Mouse (Mus musculus) ES-Bruce4 (cell line): ENCODE data around the gene Gm8271. TPM values are rescaled to one million over a fixed set of nuclear protein-coding genes. Genes with fewer than 3 reads are reported as not detected.
"Not testable (repeated sequence)": the region's sequence is repeated elsewhere in the genome, so short reads cannot be mapped to it uniquely, and the experiment has no call there.

Source experiments
- H3K27ac ChIP-seq: 2 replicates; pipeline ENCODE4 v1.5.1; 2012; ENCODE audit warnings: low read length, inconsistent platforms; ENCODE audit not compliant: insufficient read depth
- H3K27me3 ChIP-seq: 2 replicates; pipeline ENCODE4 v1.6.1; 2012; ENCODE audit warnings: mild to moderate bottlenecking, low read length, inconsistent platforms; ENCODE audit not compliant: control insufficient read depth, poor library complexity, insufficient read depth, severe bottlenecking
- H3K36me3 ChIP-seq: 2 replicates; pipeline ENCODE4 v1.6.1; 2012; ENCODE audit warnings: inconsistent platforms, mild to moderate bottlenecking, low read length, moderate library complexity; ENCODE audit not compliant: control insufficient read depth, poor library complexity, insufficient read depth, severe bottlenecking
- H3K4me1 ChIP-seq: one replicate; pipeline ENCODE4 v1.8.1; 2011; ENCODE audit warnings: low read length; ENCODE audit not compliant: control insufficient read depth, insufficient read depth
- H3K4me3 ChIP-seq: 2 replicates; pipeline ENCODE4 v1.5.1; 2011; ENCODE audit warnings: low read depth, mild to moderate bottlenecking, low read length
- H3K9ac ChIP-seq: 2 replicates; pipeline ENCODE4 v1.6.1; 2012; ENCODE audit warnings: low read depth, mild to moderate bottlenecking, inconsistent platforms; ENCODE audit not compliant: poor library complexity, severe bottlenecking
- H3K9me3 ChIP-seq: replicated peaks from 2 replicates; pipeline ENCODE4 v1.6.1; 2012; ENCODE audit warnings: mild to moderate bottlenecking, low read length, inconsistent platforms; ENCODE audit not compliant: control insufficient read depth, poor library complexity, insufficient read depth, severe bottlenecking
- polyA plus RNA-seq: library from polyadenylated mRNA; stranded (reverse); fragments of >200 nt; gene quantifications from 2 replicates; pipeline ENCODE4 v1.2.4, GENCODE M21; 2011; ENCODE audit warnings: low read depth; ENCODE audit not compliant: missing spikeins, insufficient read depth, insufficient read length

Gene Gm8271
- not detected in 2 replicates for polyA plus RNA-seq

- H3K9ac ChIP-seq, H3K9me3 ChIP-seq, H3K36me3 ChIP-seq, H3K4me3 ChIP-seq, H3K27me3 ChIP-seq, H3K4me1 ChIP-seq, H3K27ac ChIP-seq: not testable (repeated sequence)
Measured at GRCm38 (mm10) chr14:5185493-5185892, at the start of gene Gm8271. TSS of gene Gm8271 (plus strand) at chr14:5185793.

DNA sequence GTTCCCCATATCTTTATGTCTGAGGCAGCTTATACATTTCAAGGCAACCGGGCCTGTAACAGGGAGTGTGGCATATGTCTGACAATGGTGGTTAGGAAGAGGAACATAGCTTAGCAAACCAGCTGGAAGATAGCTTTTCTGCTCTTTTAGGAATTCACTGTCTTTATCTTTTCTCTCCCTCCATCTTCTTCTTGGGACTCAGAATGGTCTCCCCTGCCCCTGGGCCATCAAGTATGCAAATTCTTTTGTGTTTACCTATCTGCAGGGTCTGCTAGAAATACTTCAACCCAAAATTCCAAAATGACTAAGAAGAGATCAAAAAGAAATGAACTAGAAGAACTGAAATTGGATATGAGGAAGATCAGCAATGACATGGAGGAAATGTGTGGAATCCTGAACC, 21.4 kb upstream of the Gm8271 start, which contains the start of gene Gm3317:
Gene Gm3317, plus strand, starts transcription at position 301 of the 400 bp plus-strand sequence.
- H3K4me1 ChIP-seq, H3K36me3 ChIP-seq, H3K4me3 ChIP-seq, H3K27ac ChIP-seq, H3K9ac ChIP-seq, H3K9me3 ChIP-seq, H3K27me3 ChIP-seq: not testable (repeated sequence)

Other genes with a start within 250 kb of the Gm8271 start
- not detected in 2 replicates for gene Gm8297, start 201.9 kb upstream of the Gm8271 start, polyA plus RNA-seq
- not detected in 2 replicates for gene Gm3298, start 169.9 kb upstream of the Gm8271 start, polyA plus RNA-seq
- gene 4930555G01Rik, start 135.2 kb upstream of the Gm8271 start, polyA plus RNA-seq = not detected in 2 replicates
- 4.1 and 4.3 TPM in 2 replicates for gene Gm8281, start 114.8 kb upstream of the Gm8271 start, polyA plus RNA-seq
- not detected in 2 replicates for gene Gm8279, start 54.3 kb upstream of the Gm8271 start, polyA plus RNA-seq
- gene Gm3317, start 21.3 kb upstream of the Gm8271 start, polyA plus RNA-seq = not detected in 2 replicates
- not detected in 2 replicates for gene Gm3526, start 74.8 kb downstream of the Gm8271 start, polyA plus RNA-seq
- gene Gm3542, start 149.1 kb downstream of the Gm8271 start, polyA plus RNA-seq = not detected in 2 replicates
- gene Gm3500, start 203.3 kb downstream of the Gm8271 start, polyA plus RNA-seq = not detected in 2 replicates